Mouse (Mus musculus) E14TG2a.4 (cell line): ENCODE data around the gene Amotl2.

Source experiments
- CTCF ChIP-seq: conservative IDR thresholded peaks from 2 replicates; pipeline ENCODE4 v1.5.1; 2014; ENCODE audit warnings: low read length
- POU5F1 ChIP-seq: IDR thresholded peaks from 2 replicates; pipeline ENCODE4 v1.6.1; 2014; ENCODE audit warnings: low read length, borderline replicate concordance

DNA sequence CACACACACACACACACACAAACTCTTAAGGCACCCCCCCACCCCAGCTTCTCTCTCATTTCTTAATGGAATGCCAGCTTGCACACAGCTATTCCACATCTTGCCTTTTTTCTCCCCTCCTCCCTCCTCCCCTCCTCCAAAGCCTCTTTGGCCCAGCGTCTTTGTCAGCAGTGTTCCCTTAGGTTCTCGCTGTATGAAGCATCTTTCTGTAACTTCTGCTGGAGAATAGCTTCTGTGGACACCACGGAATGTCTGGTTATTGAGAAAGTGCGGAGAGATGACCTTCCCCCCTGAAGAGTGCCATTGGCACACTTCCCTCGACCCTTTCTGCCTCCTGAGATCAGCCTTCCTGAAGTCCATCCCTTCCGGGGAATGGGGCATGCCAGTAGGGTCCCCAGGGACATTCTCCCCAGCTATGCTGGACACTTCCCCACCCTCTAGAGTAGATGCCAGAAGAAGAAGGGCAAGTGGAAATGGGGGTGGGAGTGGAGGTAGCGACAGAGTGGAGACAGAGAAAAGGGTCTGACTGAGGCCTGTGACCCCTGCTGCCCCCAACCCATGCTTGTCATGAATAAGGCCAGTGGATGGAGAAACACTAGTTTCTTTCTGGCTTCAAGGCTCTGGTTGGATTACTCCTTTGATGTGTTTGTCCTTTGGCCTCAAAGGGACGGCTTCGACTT, 39.3 kb downstream of the Amotl2 start:
- TF ChIP-seq CTCF (no peak), POU5F1 (no peak)
